Mouse (Mus musculus) c-Kit-positive CD71-positive TER-119-positive erythroid progenitor cells, embryonic 14.5 days (primary cell): ENCODE measurements around the gene Zfp113.
A peak's percentile ranks its signal among the peaks of the same experiment; 100 is the strongest.
"Not testable (repeated sequence)": the region's sequence is repeated elsewhere in the genome, so short reads cannot be mapped to it uniquely, and the experiment has no call there.

Experiments used
- DNase-seq: peaks from one replicate; pipeline ENCODE4 v3.0.0-alpha.2; 2013; ENCODE audit warnings: low spot score

The Zfp113 gene

GRCm38 (mm10) chr5:138137935-138138549, 17.5 kb downstream of the Zfp113 start:
- peak; percentile 66 for DNase-seq

GRCm38 (mm10) chr5:138137257-138137656, 18.3 kb downstream of the Zfp113 start:
- peak; percentile 37 for DNase-seq

- no peak for DNase-seq
Measured at GRCm38 (mm10) chr5:138132425-138133064, 23.0 kb downstream of the Zfp113 start.

GRCm38 (mm10) chr5:138118041-138118440, 37.5 kb downstream of the Zfp113 start:
- DNase-seq, result no peak

- DNase-seq, result peak; percentile 16
Measured at GRCm38 (mm10) chr5:138117199-138118015, 38.1 kb downstream of the Zfp113 start.

GRCm38 (mm10) chr5:138116255-138117198, 39.0 kb downstream of the Zfp113 start, which contains the start of gene Zscan21:
Gene Zscan21, plus strand, starts transcription at chr5:138116903.
- peak; percentile 83 for DNase-seq

- not testable (repeated sequence) for DNase-seq
Measured at GRCm38 (mm10) chr5:138109847-138110396, 45.6 kb downstream of the Zfp113 start.

GRCm38 (mm10) chr5:138107130-138107529, 48.4 kb downstream of the Zfp113 start:
- DNase-seq, result no peak

- DNase-seq, result no peak
Measured at GRCm38 (mm10) chr5:138104976-138105375, 50.6 kb downstream of the Zfp113 start.

GRCm38 (mm10) chr5:138094474-138094873, 61.1 kb downstream of the Zfp113 start:
- DNase-seq, result no peak

GRCm38 (mm10) chr5:138092771-138093170, 62.8 kb downstream of the Zfp113 start:
- DNase-seq, result no peak

- DNase-seq, result no peak
Measured at GRCm38 (mm10) chr5:138090737-138091136, 64.8 kb downstream of the Zfp113 start.

- no peak for DNase-seq
Measured at GRCm38 (mm10) chr5:138090271-138090670, 65.3 kb downstream of the Zfp113 start.
